Mouse (Mus musculus) layer of hippocampus, adult 11-12 months (tissue): Measurements from ENCODE around the gene Ldha.
A peak's percentile ranks its signal among the peaks of the same experiment; 100 is the strongest.

Experiments used
- DNase-seq: peaks from one replicate; pipeline ENCODE4 v3.0.0; 2022; ENCODE audit warnings: low spot score

Ldha gene

GRCm38 (mm10) chr7:46838104-46838671 lies 3.1 kb upstream of the Ldha start:
- DNase-seq: no peak

- peak; percentile 80 for DNase-seq
Observed at GRCm38 (mm10) chr7:46838891-46839302, 2.4 kb upstream of the Ldha start.

GRCm38 (mm10) chr7:46839446-46839845 lies 1.8 kb upstream of the Ldha start:
- DNase-seq: no peak

GRCm38 (mm10) chr7:46839861-46840260 lies 1.4 kb upstream of the Ldha start:
- no peak for DNase-seq

- DNase-seq: no peak
Observed at GRCm38 (mm10) chr7:46840326-46840725, 949 bp upstream of the Ldha start.

GRCm38 (mm10) chr7:46842278-46842677 lies 1.0 kb downstream of the Ldha start:
- no peak for DNase-seq

- DNase-seq: no peak
Observed at GRCm38 (mm10) chr7:46843576-46843975, 2.3 kb downstream of the Ldha start.

- peak; percentile 91 for DNase-seq
Observed at GRCm38 (mm10) chr7:46845211-46845977, 4.1 kb downstream of the Ldha start.

- DNase-seq: peak; percentile 48
Observed at GRCm38 (mm10) chr7:46845978-46846485, 4.8 kb downstream of the Ldha start.

- DNase-seq: peak; percentile 46
Observed at GRCm38 (mm10) chr7:46846486-46847244, 5.4 kb downstream of the Ldha start.

- no peak for DNase-seq
Observed at GRCm38 (mm10) chr7:46849287-46849686, 8.0 kb downstream of the Ldha start.

GRCm38 (mm10) chr7:46851026-46851425 lies 9.8 kb downstream of the Ldha start:
- DNase-seq: no peak

- DNase-seq: no peak
Observed at GRCm38 (mm10) chr7:46852666-46853065, 11.4 kb downstream of the Ldha start.

GRCm38 (mm10) chr7:46853365-46853764 lies 12.1 kb downstream of the Ldha start:
- DNase-seq: no peak

- DNase-seq: no peak
Observed at GRCm38 (mm10) chr7:46855866-46856560, 14.7 kb downstream of the Ldha start.

GRCm38 (mm10) chr7:46857436-46857835 lies 16.2 kb downstream of the Ldha start:
- DNase-seq: no peak

GRCm38 (mm10) chr7:46859031-46859430 lies 17.8 kb downstream of the Ldha start:
- DNase-seq: no peak

GRCm38 (mm10) chr7:46860996-46861395 lies 19.7 kb downstream of the Ldha start, which contains the start of gene Ldhc:
Gene Ldhc (plus strand): TSS chr7:46861203.
- DNase-seq: no peak

- DNase-seq: no peak
Observed at GRCm38 (mm10) chr7:46871988-46872387, 30.7 kb downstream of the Ldha start.

GRCm38 (mm10) chr7:46876841-46877240 lies 35.6 kb downstream of the Ldha start:
- DNase-seq: no peak

GRCm38 (mm10) chr7:46877255-46877654 lies 36.0 kb downstream of the Ldha start:
- no peak for DNase-seq

- DNase-seq: no peak
Observed at GRCm38 (mm10) chr7:46879851-46880250, 38.6 kb downstream of the Ldha start.
